Mouse (Mus musculus): ENCODE results near the gene Nt5c3b. TPM values are rescaled to one million over a fixed set of nuclear protein-coding genes. Genes with fewer than 3 reads are reported as not detected.

Gene Nt5c3b
- total RNA-seq, 2 experiments from 2014 or later = 50.4 to 58.2 TPM

DNA sequence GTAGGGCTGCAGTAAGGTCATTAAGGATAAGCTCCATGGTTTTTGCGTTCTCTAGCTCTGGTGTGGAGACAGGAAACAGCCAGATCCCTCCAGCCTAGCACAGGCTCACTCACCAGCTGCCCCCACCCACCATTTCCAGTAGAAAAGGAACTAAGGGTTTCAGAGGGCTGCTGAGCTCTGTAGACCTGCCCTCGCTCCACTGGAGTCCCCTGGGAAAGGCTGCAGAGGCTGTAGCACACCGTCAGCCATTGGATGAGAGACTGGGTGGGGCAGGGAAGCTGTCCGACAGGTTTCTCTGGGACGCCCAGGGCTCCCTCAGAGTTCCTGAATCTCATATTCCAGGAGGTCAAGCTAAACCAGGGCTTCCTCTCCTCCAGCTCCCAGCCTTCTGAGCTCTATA, 55.0 kb downstream of the Nt5c3b start:
- DNase-seq (ENCODE audit: low spot score in 2 of 2) = no peak

DNA sequence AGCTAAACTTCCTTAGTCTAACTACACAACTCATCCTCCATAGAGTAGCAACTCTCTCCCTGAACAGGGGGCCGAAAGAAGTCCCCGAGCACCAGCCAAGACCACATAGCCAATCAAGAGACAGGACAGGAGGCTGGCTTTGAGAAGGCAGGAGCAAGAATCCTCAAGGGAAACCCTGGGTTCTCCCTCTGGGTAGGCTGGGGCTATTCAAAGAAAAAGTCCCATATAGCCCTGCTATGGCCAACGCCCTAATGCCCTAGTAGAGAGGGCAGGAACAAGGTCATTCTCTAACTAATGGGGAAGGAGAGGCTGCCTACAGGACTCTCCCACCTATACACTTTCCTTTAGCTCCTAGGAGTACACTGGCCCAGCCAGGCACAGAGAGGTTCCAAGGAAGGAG, 56.6 kb downstream of the Nt5c3b start:
- no peak for DNase-seq (ENCODE audit: low spot score in 2 of 2)

DNA sequence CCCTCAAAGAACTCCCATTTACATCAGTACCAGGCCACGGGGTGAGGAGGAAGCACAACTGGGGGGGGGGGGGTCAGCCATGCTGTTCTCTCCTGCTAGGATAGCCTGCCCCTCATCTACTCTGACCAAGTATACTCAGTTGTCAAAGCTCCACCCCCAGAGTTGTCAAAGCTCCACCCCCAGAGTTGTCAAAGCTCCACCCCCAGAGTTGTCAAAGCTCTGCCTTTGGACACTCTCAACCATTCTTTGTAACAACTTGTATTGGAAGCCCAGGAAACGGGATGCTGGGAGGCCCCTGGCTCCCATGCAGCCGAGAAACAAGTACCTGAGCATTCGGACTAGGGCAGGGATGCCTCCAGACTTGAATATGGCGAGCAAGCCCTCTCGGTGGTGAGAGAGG, 58.9 kb downstream of the Nt5c3b start:
- DNase-seq (ENCODE audit: low spot score in 2 of 2) = no peak

DNA sequence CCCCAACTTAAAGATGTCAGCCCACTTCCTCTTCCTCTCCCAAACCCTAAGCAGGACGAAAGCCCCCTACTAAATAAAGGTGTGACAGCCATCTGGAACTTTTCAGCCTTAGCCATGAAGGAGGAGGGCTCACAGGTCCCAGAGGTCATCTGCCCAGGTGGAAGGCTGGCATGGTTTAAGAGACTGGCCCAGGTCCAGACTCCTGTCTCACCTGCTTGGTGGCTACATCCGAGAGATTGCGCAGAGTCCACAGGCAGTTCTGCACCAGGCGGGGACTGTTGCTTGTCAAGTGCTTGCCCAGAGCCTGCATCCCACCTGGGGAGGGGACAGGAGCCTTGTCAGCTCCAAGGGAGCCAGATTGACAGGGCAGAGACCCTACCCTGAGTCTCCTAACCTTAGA, 62.3 kb downstream of the Nt5c3b start:
- no peak for DNase-seq (ENCODE audit: low spot score in 2 of 2)

DNA sequence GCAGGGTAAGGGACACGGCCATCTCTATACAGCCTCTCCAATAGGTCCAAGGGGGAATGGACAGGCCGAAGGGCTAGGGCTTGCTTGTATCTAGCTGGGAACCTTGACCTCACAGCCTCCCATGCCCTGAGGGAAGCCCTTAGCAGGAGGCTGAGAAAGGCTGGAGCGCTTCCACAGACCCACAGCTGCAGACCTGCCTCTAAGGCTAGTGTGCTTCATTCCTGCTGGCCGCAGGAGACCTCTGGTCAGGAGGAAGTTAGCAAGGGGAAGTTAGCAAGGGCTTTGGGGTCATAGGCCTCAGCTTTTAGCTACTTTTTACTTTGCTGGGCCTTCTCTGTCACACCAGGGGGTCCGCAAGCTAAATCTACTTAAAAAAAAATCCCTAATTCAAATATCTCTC, 63.2 kb downstream of the Nt5c3b start:
- DNase-seq (ENCODE audit: low spot score in 2 of 2) = no peak

DNA sequence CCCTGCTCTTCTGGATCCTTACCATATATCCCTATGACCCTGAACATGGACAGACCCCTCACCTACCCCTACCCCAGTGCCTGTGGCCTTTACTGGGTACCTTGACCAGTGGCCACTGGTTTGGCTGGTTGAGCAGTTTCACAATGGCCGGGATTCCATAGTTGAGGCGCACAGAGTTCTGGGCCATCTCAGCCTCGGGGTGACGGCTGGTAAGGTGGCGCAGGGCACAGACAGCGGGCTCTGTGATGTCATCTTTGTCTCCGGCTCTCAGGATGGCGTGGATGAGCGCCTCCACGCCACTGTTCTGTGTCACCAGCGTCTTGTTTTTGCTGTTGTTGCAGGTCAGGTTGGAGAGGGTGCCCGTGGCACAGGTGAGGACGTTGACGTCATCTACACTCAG, 63.6 kb downstream of the Nt5c3b start:
- no peak for DNase-seq (ENCODE audit: low spot score in 2 of 2)

DNA sequence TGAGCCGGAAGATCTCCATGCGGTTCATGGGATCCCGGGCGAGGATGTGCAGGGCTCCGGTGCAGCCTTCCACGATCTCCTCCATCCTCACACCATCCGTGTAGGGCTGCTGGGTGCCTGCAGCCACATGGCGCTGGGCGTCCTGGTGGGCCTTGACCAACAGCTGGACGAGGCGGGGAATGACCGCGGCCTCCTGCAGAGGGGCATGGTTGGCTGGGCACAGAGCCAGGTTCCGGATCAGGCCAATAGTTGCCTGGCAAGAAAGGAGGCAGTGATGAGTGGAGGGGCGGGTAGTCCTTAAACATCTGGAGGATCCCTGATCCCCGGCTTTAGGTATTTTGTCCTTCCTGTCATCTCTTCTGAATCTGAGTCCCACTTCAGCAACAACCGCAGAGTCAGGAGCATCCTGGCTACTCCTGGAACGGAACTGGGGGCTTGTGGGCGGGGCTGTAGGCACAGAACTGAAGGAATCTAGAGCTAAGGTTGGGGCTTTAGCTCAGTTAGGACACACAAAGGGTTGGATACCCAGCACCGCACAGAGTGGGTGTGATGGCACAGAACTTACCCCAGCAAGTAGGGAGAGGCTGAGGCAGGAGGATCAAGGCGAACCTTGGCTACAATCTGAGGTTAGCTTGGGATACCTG, 64.7 kb downstream of the Nt5c3b start:
- DNase-seq (ENCODE audit: low spot score in 2 of 2) = no peak

DNA sequence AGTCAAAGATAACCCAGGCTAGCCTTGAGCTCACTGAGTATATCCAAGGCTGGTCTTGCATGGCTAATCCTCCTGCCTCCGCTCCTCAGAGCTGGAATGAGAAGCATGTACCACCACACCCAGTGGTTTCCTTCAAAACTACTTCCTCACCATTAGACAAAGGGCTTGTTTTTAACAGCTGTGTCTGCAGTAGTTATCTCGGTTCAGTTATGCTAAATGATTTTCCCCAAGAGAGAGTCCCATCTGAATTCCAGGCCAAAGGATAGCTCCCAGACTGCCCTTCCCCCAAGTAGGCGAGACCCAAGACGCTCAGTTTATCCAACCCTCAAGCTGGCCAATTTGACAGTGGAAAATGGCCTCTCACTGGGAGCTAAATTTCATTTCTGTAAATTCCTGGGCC, 65.6 kb downstream of the Nt5c3b start:
- no peak for DNase-seq (ENCODE audit: low spot score in 2 of 2)

DNA sequence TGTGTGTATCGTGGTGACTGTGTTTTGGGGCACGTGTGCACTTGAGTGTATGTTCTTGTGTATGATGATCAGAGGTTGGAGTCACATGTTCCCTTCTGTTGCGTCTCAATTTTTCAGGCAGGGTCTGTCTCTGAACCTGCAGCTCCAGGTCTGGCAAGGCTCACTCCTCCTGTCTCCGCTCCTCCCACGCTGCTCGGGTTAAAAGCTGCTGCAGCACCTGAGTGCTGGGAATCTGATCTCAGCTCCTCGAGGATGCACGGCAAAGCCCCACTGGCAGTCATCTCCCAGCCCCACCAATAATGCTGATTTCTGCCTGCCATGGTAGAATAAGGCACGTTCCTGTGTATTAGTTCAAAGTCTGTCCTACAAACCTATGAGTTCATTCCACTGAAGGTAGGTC, 66.5 kb downstream of the Nt5c3b start:
- no peak for DNase-seq (ENCODE audit: low spot score in 2 of 2)

Small RNAs within 50 kb of the gene (microRNA-seq; reads per million reads assigned to microRNA genes)
- gene Gm27374 (0 reads per million in 2 experiments), gene Mir7116 (0 to 0.23 reads per million in 2 experiments)

Other genes starting within 250 kb of the Nt5c3b start
- 1 to 10 TPM; 1.8 to 2.1 TPM for gene Krt9, start 248.6 kb downstream of the Nt5c3b start, total RNA-seq (2021)
- not detected for gene Krt14, start 234.3 kb downstream of the Nt5c3b start, total RNA-seq (2021)
- gene Krt16, start 192.9 kb downstream of the Nt5c3b start, total RNA-seq (2021) = not detected
- not detected for gene Krt17, start 180.8 kb downstream of the Nt5c3b start, total RNA-seq (2021)
- gene Krt42, start 171.9 kb downstream of the Nt5c3b start, total RNA-seq (2021) = not detected
- gene Eif1, start 121.9 kb downstream of the Nt5c3b start, total RNA-seq (2021) = 100 to 1,000 TPM; 704 to 721 TPM
- not detected for gene Gast, start 107.4 kb downstream of the Nt5c3b start, total RNA-seq (2021)
- 100 to 1,000 TPM; 110 to 123 TPM for gene Hap1, start 85.7 kb downstream of the Nt5c3b start, total RNA-seq (2021)
- gene Jup, start 44.0 kb downstream of the Nt5c3b start, total RNA-seq (2021) = 10 to 100 TPM; 40.8 to 43.0 TPM
- gene P3h4, start 27.0 kb downstream of the Nt5c3b start, total RNA-seq (2021) = 1 to 10 TPM; 7.5 to 8.1 TPM
- gene Fkbp10, start 26.1 kb downstream of the Nt5c3b start, total RNA-seq (2021) = 10 to 100 TPM; 11.9 TPM
- 1 to 10 TPM; 1.1 to 1.4 TPM for gene Klhl10, start 109 bp upstream of the Nt5c3b start, total RNA-seq (2021)
- gene Klhl11, start 30.9 kb upstream of the Nt5c3b start, total RNA-seq (2021) = 10 to 100 TPM; 94.3 to 98.1 TPM
- gene Acly, start 86.2 kb upstream of the Nt5c3b start, total RNA-seq (2021) = 100 to 1,000 TPM; 110 to 119 TPM
- gene Ttc25, start 103.8 kb upstream of the Nt5c3b start, total RNA-seq (2021) = 1 to 10 TPM in 1 of 2 experiments, under 1 TPM in 1; 0.60 to 1.5 TPM
- gene Cnp, start 133.1 kb upstream of the Nt5c3b start, total RNA-seq (2021) = 100 to 1,000 TPM; 355 to 359 TPM
- 10 to 100 TPM; 22.8 to 23.0 TPM for gene Nkiras2, start 177.4 kb upstream of the Nt5c3b start, total RNA-seq (2021)
- gene Dnajc7, start 178.4 kb upstream of the Nt5c3b start, total RNA-seq (2021) = 100 to 1,000 TPM; 237 to 253 TPM

All from layer of hippocampus, postnatal 14 days (tissue).